Mouse (Mus musculus) liver, embryonic 14.5 days (tissue): ENCODE measurements at regions not wholly inside any gene's neighbourhood (a gene's known extent, or its start where the extent isn't known, plus 50 kb on each side); places are given as distances from the start of the nearest gene placed in this dataset.

Experiments used
- CTCF ChIP-seq: IDR thresholded peaks from 2 replicates; pipeline ENCODE4 v1.5.1; 2016; ENCODE audit warnings: antibody characterized with exemption, low read depth, control low read depth
- EP300 ChIP-seq: IDR thresholded peaks from 2 replicates; pipeline ENCODE4 v1.6.1; 2016; ENCODE audit warnings: antibody characterized with exemption, low read depth

- TF ChIP-seq CTCF (no peak), EP300 (no peak)
Observed at GRCm38 (mm10) chr17:47239086-47239485, 129.6 kb upstream of the Mrps10 start.
